ENCODE assay signal across 11 mouse cellular contexts in genomic region chr11:6774656-6775055, GRCm38 (mm10).
A peak's percentile ranks its signal among the peaks of the same experiment; 100 is the strongest.
DNase-seq lines count a peak whose midpoint lies in the region; ATAC-seq lines count a peak whose summit lies in the region.
"Had no signal": no experiment of that assay in that cellular context is flagged by ENCODE, and none has a peak within 500 bp of the region (broad histone marks: within the 10 kb centered on the region; RNA-seq: fewer than 3 reads in every experiment).

No protein-coding gene starts in this region.

- no peak for DNase-seq in heart, postnatal 25 days (ENCODE audit: low spot score)
- no peak for DNase-seq in midbrain, embryonic 10.5 days (ENCODE audit: low spot score)
- peak; percentile 47 for DNase-seq in embryonic facial prominence, embryonic 10.5 days (ENCODE audit: low spot score)
- no peak for DNase-seq in urinary bladder, adult 18-20 months (ENCODE audit: low spot score in 2 of 2)
- DNase-seq: heart, postnatal 36 days; lung, embryonic 14.5 days; right cerebral cortex, adult 18-20 months had no signal

- H3K36me3 ChIP-seq in heart, embryonic 11.5 days (ENCODE audit: control insufficient read depth, insufficient read depth, low read length) = no peaks in the 10 kb centered on the region
- H3K36me3 ChIP-seq in midbrain, embryonic 13.5 days = no peaks in the 10 kb centered on the region
- H3K36me3 ChIP-seq in midbrain, embryonic 10.5 days = no peaks in the 10 kb centered on the region
- no peaks in the 10 kb centered on the region for H3K36me3 ChIP-seq in embryonic facial prominence, embryonic 10.5 days (replicated peaks)
- no peaks in the 10 kb centered on the region for H3K36me3 ChIP-seq in stomach, embryonic 15.5 days

- H3K4me1 ChIP-seq in heart, embryonic 11.5 days (ENCODE audit: control insufficient read depth, insufficient read depth, low read length) = no peaks in the 10 kb centered on the region
- peaks cover 3% of the 10 kb centered on the region; the same call in 1 of the 2 replicates for H3K4me1 ChIP-seq in midbrain, embryonic 13.5 days (replicated peaks)
- H3K4me1 ChIP-seq in midbrain, embryonic 10.5 days = no peaks in the 10 kb centered on the region
- H3K4me1 ChIP-seq in embryonic facial prominence, embryonic 10.5 days = peaks cover 17% of the 10 kb centered on the region
- H3K4me1 ChIP-seq in stomach, embryonic 15.5 days = no peaks in the 10 kb centered on the region

- WGBS in heart, embryonic 11.5 days (ENCODE audit: insufficient replicate concordance) = 56% methylated on average over 4 of the region's 4 CpGs
- WGBS in midbrain, embryonic 13.5 days = 66% methylated on average over 4 of the region's 4 CpGs
- WGBS in midbrain, embryonic 10.5 days = 84% methylated on average over 4 of the region's 4 CpGs
- WGBS in embryonic facial prominence, embryonic 10.5 days = 58% methylated on average over 4 of the region's 4 CpGs
- WGBS in stomach, embryonic 15.5 days = 30% methylated on average over 4 of the region's 4 CpGs

- 0 out of 2 replicates have a peak, but pooled peaks have one; percentile 35 for ATAC-seq in heart, embryonic 11.5 days (replicated peaks; ENCODE audit: insufficient number of reproducible peaks, low FRiP score, low TSS enrichment)
- peak; percentile 38; the same call in 1 of the 2 replicates for ATAC-seq in midbrain, embryonic 13.5 days
- ATAC-seq in stomach, embryonic 15.5 days (ENCODE audit: insufficient read depth, low FRiP score, low read depth) = no peak

- H3K4me2 ChIP-seq in heart, embryonic 11.5 days = no peak overlapping the region
- H3K4me2 ChIP-seq in midbrain, embryonic 13.5 days (replicated peaks) = no peak overlapping the region
- H3K4me2 ChIP-seq in stomach, embryonic 15.5 days = no peak overlapping the region
- H3K4me2 ChIP-seq: lung, embryonic 14.5 days had no signal

- no peak overlapping the region for H3K4me3 ChIP-seq in heart, embryonic 11.5 days (ENCODE audit: low read depth, low read length)
- H3K4me3 ChIP-seq in midbrain, embryonic 13.5 days (replicated peaks) = no peak overlapping the region
- H3K4me3 ChIP-seq in midbrain, embryonic 10.5 days = no peak overlapping the region
- no peak overlapping the region for H3K4me3 ChIP-seq in embryonic facial prominence, embryonic 10.5 days
- H3K4me3 ChIP-seq in stomach, embryonic 15.5 days (replicated peaks) = no peak overlapping the region
- H3K4me3 ChIP-seq: left cerebral cortex, adult 2 months had no signal

- no peaks in the 10 kb centered on the region for H3K9me3 ChIP-seq in heart, embryonic 11.5 days (replicated peaks; ENCODE audit: control insufficient read depth, low read length)
- no peaks in the 10 kb centered on the region for H3K9me3 ChIP-seq in midbrain, embryonic 13.5 days
- no peaks in the 10 kb centered on the region for H3K9me3 ChIP-seq in midbrain, embryonic 10.5 days (replicated peaks)
- no peaks in the 10 kb centered on the region for H3K9me3 ChIP-seq in embryonic facial prominence, embryonic 10.5 days
- H3K9me3 ChIP-seq in stomach, embryonic 15.5 days = no peaks in the 10 kb centered on the region

- no peak overlapping the region for H3K27ac ChIP-seq in heart, embryonic 11.5 days (ENCODE audit: low read depth, low read length)
- H3K27ac ChIP-seq in midbrain, embryonic 13.5 days = no peak overlapping the region
- no peak overlapping the region for H3K27ac ChIP-seq in midbrain, embryonic 10.5 days (replicated peaks)
- peak overlapping the region; percentile 6; the same call in 1 of the 2 replicates for H3K27ac ChIP-seq in embryonic facial prominence, embryonic 10.5 days (replicated peaks)
- H3K27ac ChIP-seq in stomach, embryonic 15.5 days = 0 out of 2 replicates have a peak overlapping the region, but pooled peaks have one; percentile 0
- H3K27ac ChIP-seq: left cerebral cortex, adult 2 months had no signal

- intact Hi-C loops in heart, postnatal 25 days (cut with DNase I) = no loop called here

- no peaks in the 10 kb centered on the region for H3K27me3 ChIP-seq in heart, embryonic 11.5 days (ENCODE audit: control insufficient read depth, insufficient read depth, low read length)
- H3K27me3 ChIP-seq in midbrain, embryonic 13.5 days = no peaks in the 10 kb centered on the region
- no peaks in the 10 kb centered on the region for H3K27me3 ChIP-seq in midbrain, embryonic 10.5 days (ENCODE audit: low read depth, poor library complexity, severe bottlenecking)
- no peaks in the 10 kb centered on the region for H3K27me3 ChIP-seq in embryonic facial prominence, embryonic 10.5 days (replicated peaks; ENCODE audit: low read depth, poor library complexity, severe bottlenecking)
- H3K27me3 ChIP-seq in stomach, embryonic 15.5 days (replicated peaks) = no peaks in the 10 kb centered on the region

- H3K9ac ChIP-seq in heart, embryonic 11.5 days (ENCODE audit: low read depth, low read length) = no peak overlapping the region
- H3K9ac ChIP-seq in midbrain, embryonic 13.5 days (replicated peaks) = no peak overlapping the region
- no peak overlapping the region for H3K9ac ChIP-seq in stomach, embryonic 15.5 days
- H3K9ac ChIP-seq: lung, embryonic 14.5 days had no signal

Comparison
In these comparisons a context has a peak if more than half of its experiments do, and no peak if none do; other contexts are left out.
1. H3K27ac ChIP-seq: peak in embryonic facial prominence, embryonic 10.5 days (single experiment) and stomach, embryonic 15.5 days (single experiment); none in heart, embryonic 11.5 days (single experiment), midbrain, embryonic 13.5 days (single experiment) and midbrain, embryonic 10.5 days (single experiment).